Mouse (Mus musculus): ENCODE measurements around the gene Lap3.

DNA sequence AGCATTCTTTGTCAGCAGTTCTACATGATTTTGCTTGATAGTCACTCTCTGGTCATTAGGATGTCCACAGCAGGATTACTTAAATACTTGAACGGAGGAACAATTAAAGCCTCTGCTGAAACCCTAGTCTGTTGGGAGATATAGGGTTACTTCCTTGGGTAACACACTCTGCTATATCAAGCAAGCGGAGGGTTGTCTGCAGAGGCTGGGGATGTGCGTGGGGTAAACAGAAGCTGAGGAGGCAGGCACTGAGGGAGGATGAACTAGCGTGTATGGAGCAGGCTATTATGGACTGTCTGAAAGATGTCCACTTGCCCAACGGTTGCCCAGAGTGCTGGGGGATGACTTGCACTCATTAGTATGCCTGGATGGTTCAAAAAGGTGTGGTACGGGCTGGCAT lies 39.7 kb upstream of the Lap3 start, which contains the start of gene Clrn2:
- no peak for TF ChIP-seq CTCF (conservative IDR thresholded peaks at IDR 0.05 in 1 of 2, IDR thresholded peaks at IDR 0.05 in 1 of 2; ENCODE audit: low read depth in 2 of 2, low read length in 2 of 2)
- no peak for TF ChIP-seq POLR2A (IDR thresholded peaks at IDR 0.05; ENCODE audit: low read depth, low read length)
- no peak for TF ChIP-seq ETS1 (conservative IDR thresholded peaks at IDR 0.05; ENCODE audit: low read depth, low read length)
- no peak for TF ChIP-seq EP300 (IDR thresholded peaks at IDR 0.05; ENCODE audit: low read length)
- TF ChIP-seq RCOR1 (conservative IDR thresholded peaks at IDR 0.05; ENCODE audit: low read depth, low read length), result no peak
- TF ChIP-seq JUND (conservative IDR thresholded peaks at IDR 0.05; ENCODE audit: low read depth, low read length), result no peak
- TF ChIP-seq ZKSCAN1 (IDR thresholded peaks at IDR 0.05; ENCODE audit: borderline replicate concordance, low read depth, low read length), result no peak
- TF ChIP-seq MAX (IDR thresholded peaks at IDR 0.05; ENCODE audit: low read length), result no peak
- TF ChIP-seq POLR2AphosphoS2 (IDR thresholded peaks at IDR 0.05; ENCODE audit: low read depth, low read length), result no peak
- TF ChIP-seq TCF12 (IDR thresholded peaks at IDR 0.05; ENCODE audit: low read depth, low read length), result no peak
- TF ChIP-seq GABPA (IDR thresholded peaks at IDR 0.05; ENCODE audit: insufficient replicate concordance, low read depth, low read length), result no peak
- TF ChIP-seq MAFK (IDR thresholded peaks at IDR 0.05; ENCODE audit: insufficient replicate concordance, low read length), result no peak
- no peak for TF ChIP-seq ZMIZ1 (IDR thresholded peaks at IDR 0.05; ENCODE audit: low read depth, low read length)
- TF ChIP-seq RAD21 (IDR thresholded peaks at IDR 0.05; ENCODE audit: low read depth, low read length), result no peak

Measured in CH12.LX (cell line).